Mouse (Mus musculus) CH12.LX (cell line): ENCODE measurements around the gene Unc5cl.

Experiments used
- CHD2 ChIP-seq: IDR thresholded peaks from 2 replicates; pipeline ENCODE4 v1.6.1; 2011; ENCODE audit warnings: low read length, improper control_type of control experiment
- EP300 ChIP-seq: IDR thresholded peaks from 2 replicates; pipeline ENCODE4 v1.6.1; 2011; ENCODE audit warnings: low read length, improper control_type of control experiment
- MAFK ChIP-seq: IDR thresholded peaks from 2 replicates; pipeline ENCODE4 v1.6.1; 2011; ENCODE audit warnings: low read length, improper control_type of control experiment; ENCODE audit not compliant: insufficient replicate concordance
- MYC ChIP-seq: IDR thresholded peaks from 2 replicates; pipeline ENCODE4 v1.6.1; 2011; ENCODE audit warnings: low read depth, mild to moderate bottlenecking, improper control_type of control experiment, low read length
- NELFE ChIP-seq: IDR thresholded peaks from 2 replicates; pipeline ENCODE4 v1.6.1; 2011; ENCODE audit warnings: low read depth, low read length, improper control_type of control experiment
- POLR2A ChIP-seq: IDR thresholded peaks from 2 replicates; pipeline ENCODE4 v1.6.1; 2011; ENCODE audit warnings: low read depth, mild to moderate bottlenecking, improper control_type of control experiment, low read length
- TCF12 ChIP-seq: IDR thresholded peaks from 2 replicates; pipeline ENCODE4 v1.6.1; 2014; ENCODE audit warnings: low read depth, mild to moderate bottlenecking, inconsistent platforms, low read length, improper control_type of control experiment

DNA sequence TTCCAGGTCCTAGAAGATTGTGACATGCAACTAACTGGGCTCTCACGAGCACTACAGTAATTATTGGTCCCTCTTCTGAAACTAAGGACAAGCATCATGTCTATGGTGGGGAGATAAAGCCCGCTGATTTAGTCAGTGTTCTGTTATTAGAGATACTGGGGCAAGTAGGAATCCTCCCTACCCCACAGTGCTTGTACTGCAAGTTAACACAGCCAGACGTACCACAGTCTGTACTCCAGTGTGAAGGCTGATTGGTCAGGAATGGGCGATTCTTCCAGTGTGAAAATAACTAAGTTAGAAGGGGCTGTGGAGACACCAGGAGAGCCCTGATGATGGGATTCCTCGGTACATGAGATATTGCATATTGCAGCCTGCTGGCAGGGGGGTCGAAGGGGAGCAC lies 37.2 kb upstream of the Unc5cl start:
- TF ChIP-seq MAFK (no peak), POLR2A (no peak), CHD2 (no peak), NELFE (no peak), MYC (no peak), EP300 (no peak), TCF12 (no peak)
